Mouse (Mus musculus) small intestine, adult 2 months (tissue): ENCODE data around the gene Megf9.

Experiments
- CTCF ChIP-seq: fragments of 200-500 bp; IDR thresholded peaks from 2 replicates; pipeline ENCODE4 v1.5.1; 2012; ENCODE audit warnings: low read depth, mild to moderate bottlenecking, control low read depth, inconsistent platforms, low read length, moderate library complexity, mixed read lengths; ENCODE audit not compliant: insufficient replicate concordance, insufficient read length; ENCODE audit errors: extremely low read depth
- POLR2A ChIP-seq: fragments of 200-500 bp; IDR thresholded peaks from 2 replicates; pipeline ENCODE4 v1.6.1; 2012; ENCODE audit warnings: low read depth, mild to moderate bottlenecking, control low read depth, inconsistent platforms, low read length, moderate library complexity

- TF ChIP-seq CTCF, result no peak
- no peak for TF ChIP-seq POLR2A
Observed at GRCm38 (mm10) chr4:70496978-70497377, 37.8 kb downstream of the Megf9 start.
